Mouse (Mus musculus) heart, adult 2 months (tissue): ENCODE data around the gene Glrb.

Experiments
- CTCF ChIP-seq: fragments of 200-600 bp; IDR thresholded peaks from 2 replicates; pipeline ENCODE4 v1.8.1; 2022; ENCODE audit warnings: antibody characterized with exemption, mild to moderate bottlenecking, moderate library complexity
- POLR2A ChIP-seq: fragments of 200-500 bp; IDR thresholded peaks from 2 replicates; pipeline ENCODE4 v1.6.1; 2011; ENCODE audit warnings: mild to moderate bottlenecking, low read depth, low read length, control low read depth; ENCODE audit not compliant: insufficient read depth

GRCm38 (mm10) chr3:80880660-80881293 lies 32.7 kb downstream of the Glrb start:
- TF ChIP-seq CTCF (no peak), POLR2A (no peak)
